Mouse (Mus musculus): ENCODE data around the gene Myl6. TPM values are rescaled to one million over a fixed set of nuclear protein-coding genes. Genes with fewer than 3 reads are reported as not detected.

Gene Myl6
- polyA plus RNA-seq, 1 experiment from 2014 or later, result 3,187 TPM

GRCm38 (mm10) chr10:128511761-128512160 lies 17.8 kb upstream of the Myl6 start:
- Histone ChIP-seq H3K27ac (replicated peaks) (no peak overlapping the region), H3K36me3 (ENCODE audit: control insufficient read depth, insufficient read depth, low read length) (peaks cover 21% of the 10 kb centered on the region; the same call in 1 of the 2 replicates), H3K9me3 (ENCODE audit: control insufficient read depth, low read length) (no peaks in the 10 kb centered on the region), H3K9ac (ENCODE audit: low read length) (no peak overlapping the region), H3K4me2 (replicated peaks; ENCODE audit: low read depth) (no peak overlapping the region), H3K4me1 (replicated peaks; ENCODE audit: control insufficient read depth, insufficient read depth) (no peaks in the 10 kb centered on the region), H3K4me3 (ENCODE audit: low read depth, low read length) (no peak overlapping the region), H3K27me3 (ENCODE audit: control insufficient read depth, insufficient read depth, low read length) (no peaks in the 10 kb centered on the region)
- TF ChIP-seq EP300 (optimal IDR thresholded peaks at IDR 0.05) (no peak), CTCF (IDR thresholded peaks at IDR 0.05; ENCODE audit: low read depth) (no peak)
- 82% methylated on average over 12 of the region's 12 CpGs for WGBS
- ATAC-seq (ENCODE audit: low FRiP score, low TSS enrichment) (no peak), DNase-seq (ENCODE audit: low spot score) (no peak)

GRCm38 (mm10) chr10:128511189-128511588 lies 17.2 kb upstream of the Myl6 start:
- Histone ChIP-seq H3K36me3 (ENCODE audit: control insufficient read depth, insufficient read depth, low read length) (peaks cover 21% of the 10 kb centered on the region; the same call in 1 of the 2 replicates), H3K4me2 (replicated peaks; ENCODE audit: low read depth) (no peak overlapping the region), H3K27me3 (ENCODE audit: control insufficient read depth, insufficient read depth, low read length) (no peaks in the 10 kb centered on the region), H3K9ac (ENCODE audit: low read length) (no peak overlapping the region), H3K4me1 (replicated peaks; ENCODE audit: control insufficient read depth, insufficient read depth) (no peaks in the 10 kb centered on the region), H3K27ac (replicated peaks) (no peak overlapping the region), H3K9me3 (ENCODE audit: control insufficient read depth, low read length) (no peaks in the 10 kb centered on the region), H3K4me3 (ENCODE audit: low read depth, low read length) (no peak overlapping the region)
- no peak for ATAC-seq (ENCODE audit: low FRiP score, low TSS enrichment)
- WGBS, result 85% methylated on average over 9 of the region's 9 CpGs
- TF ChIP-seq EP300 (optimal IDR thresholded peaks at IDR 0.05), result no peak
- TF ChIP-seq CTCF (IDR thresholded peaks at IDR 0.05; ENCODE audit: low read depth), result no peak
- DNase-seq (ENCODE audit: low spot score), result no peak

GRCm38 (mm10) chr10:128510301-128510700 lies 16.4 kb upstream of the Myl6 start:
- Histone ChIP-seq H3K9me3 (ENCODE audit: control insufficient read depth, low read length) (no peaks in the 10 kb centered on the region), H3K27ac (replicated peaks) (no peak overlapping the region), H3K4me3 (ENCODE audit: low read depth, low read length) (no peak overlapping the region), H3K4me1 (replicated peaks; ENCODE audit: control insufficient read depth, insufficient read depth) (no peaks in the 10 kb centered on the region), H3K9ac (ENCODE audit: low read length) (no peak overlapping the region), H3K36me3 (ENCODE audit: control insufficient read depth, insufficient read depth, low read length) (peaks cover 18% of the 10 kb centered on the region; the same call in 1 of the 2 replicates), H3K27me3 (ENCODE audit: control insufficient read depth, insufficient read depth, low read length) (no peaks in the 10 kb centered on the region), H3K4me2 (replicated peaks; ENCODE audit: low read depth) (no peak overlapping the region)
- TF ChIP-seq CTCF (IDR thresholded peaks at IDR 0.05; ENCODE audit: low read depth) (no peak), EP300 (optimal IDR thresholded peaks at IDR 0.05) (no peak)
- DNase-seq (ENCODE audit: low spot score) (no peak), ATAC-seq (ENCODE audit: low FRiP score, low TSS enrichment) (no peak)
- WGBS, result 83% methylated on average over 11 of the region's 11 CpGs

GRCm38 (mm10) chr10:128509831-128510230 lies 15.9 kb upstream of the Myl6 start:
- DNase-seq (ENCODE audit: low spot score) (no peak), ATAC-seq (ENCODE audit: low FRiP score, low TSS enrichment) (no peak)
- H3K27me3 ChIP-seq (ENCODE audit: control insufficient read depth, insufficient read depth, low read length), result no peaks in the 10 kb centered on the region
- no peak for TF ChIP-seq CTCF (IDR thresholded peaks at IDR 0.05; ENCODE audit: low read depth)
- TF ChIP-seq EP300 (optimal IDR thresholded peaks at IDR 0.05), result no peak
- peaks cover 16% of the 10 kb centered on the region; the same call in 1 of the 2 replicates for H3K36me3 ChIP-seq (ENCODE audit: control insufficient read depth, insufficient read depth, low read length)
- no peak overlapping the region for H3K27ac ChIP-seq (replicated peaks)
- H3K4me2 ChIP-seq (replicated peaks; ENCODE audit: low read depth), result no peak overlapping the region
- no peaks in the 10 kb centered on the region for H3K9me3 ChIP-seq (ENCODE audit: control insufficient read depth, low read length)
- no peaks in the 10 kb centered on the region for H3K4me1 ChIP-seq (replicated peaks; ENCODE audit: control insufficient read depth, insufficient read depth)
- WGBS, result 70% methylated on average over 4 of the region's 4 CpGs
- H3K4me3 ChIP-seq (ENCODE audit: low read depth, low read length), result no peak overlapping the region
- H3K9ac ChIP-seq (ENCODE audit: low read length), result no peak overlapping the region

- no peak overlapping the region for H3K9ac ChIP-seq (ENCODE audit: low read length)
Observed at GRCm38 (mm10) chr10:128509203-128509602, 15.3 kb upstream of the Myl6 start.

GRCm38 (mm10) chr10:128508260-128508659 lies 14.3 kb upstream of the Myl6 start:
- H3K4me2 ChIP-seq (replicated peaks; ENCODE audit: low read depth), result no peak overlapping the region
- no peak for ATAC-seq (ENCODE audit: low FRiP score, low TSS enrichment)
- H3K4me3 ChIP-seq (ENCODE audit: low read depth, low read length), result no peak overlapping the region
- H3K4me1 ChIP-seq (replicated peaks; ENCODE audit: control insufficient read depth, insufficient read depth), result 0 out of 2 replicates have a peak, but pooled peaks cover 2% of the 10 kb centered on the region
- peaks cover 16% of the 10 kb centered on the region; the same call in 1 of the 2 replicates for H3K36me3 ChIP-seq (ENCODE audit: control insufficient read depth, insufficient read depth, low read length)
- no peaks in the 10 kb centered on the region for H3K9me3 ChIP-seq (ENCODE audit: control insufficient read depth, low read length)
- peak overlapping the region; percentile 1; the same call in 1 of the 2 replicates for H3K27ac ChIP-seq (replicated peaks)
- peak overlapping the region; percentile 2; the same call in 1 of the 2 replicates for H3K9ac ChIP-seq (ENCODE audit: low read length)
- no peak for DNase-seq (ENCODE audit: low spot score)
- TF ChIP-seq EP300 (optimal IDR thresholded peaks at IDR 0.05) (no peak), CTCF (IDR thresholded peaks at IDR 0.05; ENCODE audit: low read depth) (no peak)
- WGBS, result 44% methylated on average over 9 of the region's 9 CpGs
- no peaks in the 10 kb centered on the region for H3K27me3 ChIP-seq (ENCODE audit: control insufficient read depth, insufficient read depth, low read length)

More at GRCm38 (mm10) chr10:128509203-128509602, 15.3 kb upstream of the Myl6 start:
- no peaks in the 10 kb centered on the region for H3K9me3 ChIP-seq (ENCODE audit: control insufficient read depth, low read length)
- H3K4me3 ChIP-seq (ENCODE audit: low read depth, low read length), result no peak overlapping the region
- H3K27me3 ChIP-seq (ENCODE audit: control insufficient read depth, insufficient read depth, low read length), result no peaks in the 10 kb centered on the region
- ATAC-seq (ENCODE audit: low FRiP score, low TSS enrichment) (no peak), DNase-seq (ENCODE audit: low spot score) (no peak)
- no peak for TF ChIP-seq CTCF (IDR thresholded peaks at IDR 0.05; ENCODE audit: low read depth)
- no peak for TF ChIP-seq EP300 (optimal IDR thresholded peaks at IDR 0.05)
- H3K4me2 ChIP-seq (replicated peaks; ENCODE audit: low read depth), result no peak overlapping the region
- H3K27ac ChIP-seq (replicated peaks), result no peak overlapping the region
- peaks cover 16% of the 10 kb centered on the region; the same call in 1 of the 2 replicates for H3K36me3 ChIP-seq (ENCODE audit: control insufficient read depth, insufficient read depth, low read length)
- WGBS, result 81% methylated on average over 9 of the region's 9 CpGs
- 0 out of 2 replicates have a peak, but pooled peaks cover 2% of the 10 kb centered on the region for H3K4me1 ChIP-seq (replicated peaks; ENCODE audit: control insufficient read depth, insufficient read depth)
